In the genomic region with DNA sequence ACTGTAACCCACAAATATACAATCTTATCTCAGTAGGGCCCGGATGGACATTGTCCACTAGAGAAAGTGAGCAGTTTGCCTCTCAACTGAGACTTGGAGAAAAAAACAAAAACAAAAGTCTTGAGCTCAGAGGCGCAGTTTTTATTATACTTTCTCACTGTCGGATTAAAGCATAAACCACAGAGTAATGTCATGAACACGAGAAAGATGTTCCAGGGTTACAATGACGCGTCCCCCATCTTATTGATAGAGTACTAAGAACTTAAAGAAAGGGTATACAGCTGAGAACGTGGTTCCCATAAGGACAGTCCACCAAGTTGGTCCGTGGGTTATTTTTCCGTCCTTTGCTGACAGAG, we compare ENCODE assay signal across 9 mouse cellular contexts. TPM values are rescaled to one million over a fixed set of nuclear protein-coding genes. Genes with fewer than 3 reads are reported as not detected.
DNase-seq lines count a peak whose midpoint lies in the region; ATAC-seq and TF ChIP-seq lines count a peak whose summit lies in the region.
"Had no signal": no experiment of that assay in that cellular context is flagged by ENCODE, and none has a peak within 500 bp of the region (broad histone marks: within the 10 kb centered on the region; RNA-seq: fewer than 3 reads in every experiment).

No protein-coding gene starts in this region.

- TF ChIP-seq EP300 in MEL (IDR thresholded peaks at IDR 0.05; ENCODE audit: low read depth in 1 of 2, low read length in 2 of 2): peak in 1 of 2 experiments; percentile 42; a peak in 1 of 4 replicates

- H3K9me3 ChIP-seq in MEL (replicated peaks; ENCODE audit: insufficient read depth, low read length): no peaks in the 10 kb centered on the region
- H3K9me3 ChIP-seq in hindbrain, embryonic 12.5 days (replicated peaks): no peaks in the 10 kb centered on the region
- no peaks in the 10 kb centered on the region for H3K9me3 ChIP-seq in midbrain, embryonic 14.5 days (ENCODE audit: control insufficient read depth, low read length)

- H3K9ac ChIP-seq in MEL (ENCODE audit: control insufficient read depth, low read depth, low read length, poor library complexity, severe bottlenecking): peak overlapping the region; percentile 95
- H3K9ac ChIP-seq in hindbrain, embryonic 12.5 days: peak overlapping the region; percentile 97
- H3K9ac ChIP-seq in midbrain, embryonic 14.5 days (replicated peaks; ENCODE audit: low read length): peak overlapping the region; percentile 94

- H3K4me3 ChIP-seq in kidney, adult 2 months (ENCODE audit: insufficient read depth, low read depth, low read length): peak overlapping the region; percentile 98
- peak overlapping the region; percentile 87 to 93 for H3K4me3 ChIP-seq in MEL (ENCODE audit: control insufficient read depth in 1 of 2, insufficient read depth in 1 of 2, low read depth in 2 of 2, low read length in 2 of 2)
- H3K4me3 ChIP-seq in hindbrain, embryonic 12.5 days: peak overlapping the region; percentile 95
- H3K4me3 ChIP-seq in midbrain, embryonic 14.5 days (replicated peaks; ENCODE audit: low read depth, low read length): peak overlapping the region; percentile 97

- TF ChIP-seq POLR2A in kidney, adult 2 months (IDR thresholded peaks at IDR 0.05; ENCODE audit: low read depth, low read length): no peak
- TF ChIP-seq POLR2A in MEL (IDR thresholded peaks at IDR 0.05; ENCODE audit: control insufficient read depth in 1 of 2, insufficient read depth in 1 of 2, low read depth in 1 of 2, low read length in 2 of 2, poor library complexity in 1 of 2): no peak

- H3K27ac ChIP-seq in kidney, adult 2 months (ENCODE audit: insufficient read depth, low read depth, low read length): no peak overlapping the region
- H3K27ac ChIP-seq in MEL (ENCODE audit: control insufficient read depth, low read depth, low read length): peak overlapping the region; percentile 97
- H3K27ac ChIP-seq in hindbrain, embryonic 12.5 days: peak overlapping the region; percentile 100
- peak overlapping the region; percentile 99 for H3K27ac ChIP-seq in midbrain, embryonic 14.5 days (replicated peaks; ENCODE audit: low read depth, low read length)

- peak overlapping the region; percentile 61 for H3K4me2 ChIP-seq in hindbrain, embryonic 12.5 days (replicated peaks)
- peak overlapping the region; percentile 82 for H3K4me2 ChIP-seq in midbrain, embryonic 14.5 days (ENCODE audit: low read length)

- no peak for DNase-seq in kidney, adult 2 months
- no peak for DNase-seq in kidney, postnatal 14 days
- DNase-seq in MEL (ENCODE audit: low read depth, low spot score): peak; percentile 61
- DNase-seq in midbrain, embryonic 14.5 days: no peak
- DNase-seq in urinary bladder, adult 2 months (ENCODE audit: low spot score): no peak
- DNase-seq in frontal cortex, postnatal 10 days (ENCODE audit: low spot score in 2 of 2): no peak
- DNase-seq in cerebellum, adult 18-20 months: no peak

- H3K79me2 ChIP-seq in MEL (ENCODE audit: control insufficient read depth, insufficient read depth, low read length, poor library complexity): peaks cover 58% of the 10 kb centered on the region

- H3K27me3 ChIP-seq in kidney, adult 2 months (replicated peaks; ENCODE audit: control insufficient read depth, insufficient read depth, low read length): no peaks in the 10 kb centered on the region
- H3K27me3 ChIP-seq in MEL (ENCODE audit: control insufficient read depth in 1 of 2, insufficient read depth in 2 of 2, low read length in 2 of 2): no peaks in the 10 kb centered on the region
- H3K27me3 ChIP-seq in hindbrain, embryonic 12.5 days: no peaks in the 10 kb centered on the region
- H3K27me3 ChIP-seq in midbrain, embryonic 14.5 days (ENCODE audit: control insufficient read depth, insufficient read depth, low read length): no peaks in the 10 kb centered on the region

- no peak for ATAC-seq in hindbrain, embryonic 12.5 days (ENCODE audit: low FRiP score)
- no peak for ATAC-seq in midbrain, embryonic 14.5 days (ENCODE audit: low FRiP score, low TSS enrichment)

- no peak for TF ChIP-seq CTCF in kidney, adult 2 months (conservative IDR thresholded peaks at IDR 0.05; ENCODE audit: insufficient read depth, insufficient read length, low read depth, low read length)
- no peak for TF ChIP-seq CTCF in MEL (IDR thresholded peaks at IDR 0.05 in 2 of 3, conservative IDR thresholded peaks at IDR 0.05 in 1 of 3; ENCODE audit: control insufficient read depth in 1 of 3, insufficient read depth in 1 of 3, low read depth in 2 of 3, low read length in 3 of 3, poor library complexity in 1 of 3, severe bottlenecking in 1 of 3)

- no peaks in the 10 kb centered on the region for H3K4me1 ChIP-seq in kidney, adult 2 months (ENCODE audit: control insufficient read depth, insufficient read depth, low read length)
- H3K4me1 ChIP-seq in MEL (ENCODE audit: control insufficient read depth in 1 of 2, insufficient read depth in 2 of 2, low read length in 2 of 2): peaks cover 15 to 19% of the 10 kb centered on the region in 2 experiments
- peaks cover 19% of the 10 kb centered on the region for H3K4me1 ChIP-seq in hindbrain, embryonic 12.5 days
- H3K4me1 ChIP-seq in midbrain, embryonic 14.5 days (ENCODE audit: control insufficient read depth, insufficient read depth, low read length): peaks cover 12% of the 10 kb centered on the region; the same call in 1 of the 2 replicates

- H3K36me3 ChIP-seq in kidney, adult 2 months (ENCODE audit: control insufficient read depth, insufficient read depth, low read length): no peaks in the 10 kb centered on the region
- H3K36me3 ChIP-seq in MEL (ENCODE audit: control insufficient read depth in 1 of 2, insufficient read depth in 2 of 2, low read length in 2 of 2): peaks cover 0 to 29% of the 10 kb centered on the region in 2 experiments; a peak in 2 of 4 replicates
- H3K36me3 ChIP-seq in hindbrain, embryonic 12.5 days: no peaks in the 10 kb centered on the region
- H3K36me3 ChIP-seq in midbrain, embryonic 14.5 days (ENCODE audit: control insufficient read depth, insufficient read depth, low read length): no peaks in the 10 kb centered on the region

- TF ChIP-seq RAD21 in MEL (IDR thresholded peaks at IDR 0.05; ENCODE audit: low read depth, low read length): no peak

- WGBS in kidney, adult 2 months: 11% methylated on average over 9 of the region's 9 CpGs
- WGBS in hindbrain, embryonic 12.5 days: 2% methylated on average over 9 of the region's 9 CpGs
- 1% methylated on average over 9 of the region's 9 CpGs for WGBS in midbrain, embryonic 14.5 days

TF ChIP-seq in MEL, 35 proteins besides CTCF, POLR2A, EP300 and RAD21:
- TF ChIP-seq SIN3A (IDR thresholded peaks at IDR 0.05; ENCODE audit: low read length): peak; percentile 64; the same call in 1 of the 2 replicates
- TF ChIP-seq MXI1 (IDR thresholded peaks at IDR 0.05; ENCODE audit: low read depth, low read length): peak; percentile 74
- TF ChIP-seq CHD1 (IDR thresholded peaks at IDR 0.05; ENCODE audit: low read depth, low read length): peak; percentile 83; the same call in 1 of the 2 replicates
- no peak for TF ChIP-seq UBTF (IDR thresholded peaks at IDR 0.05; ENCODE audit: borderline replicate concordance, insufficient read depth, low read depth, low read length)
TF ChIP-seq in MEL: peak in this region for 3.

RNA-seq across cellular contexts. Expression of a gene that starts 1.1 kb away (rescaled TPM):
- polyA plus RNA-seq in kidney, adult 2 months (2012; rRNA removed): 23.5 and 28.1 TPM in 2 replicates
- 46.5 and 50.2 TPM in 2 replicates for total RNA-seq in MEL (2012; rRNA removed)
- 10 to 100 TPM; 38.0 to 53.3 TPM for polyA plus RNA-seq in MEL (2012; ENCODE audit: insufficient read depth in 1 of 2, insufficient read length in 2 of 2, low read depth in 1 of 2, low replicate concordance in 2 of 2, missing spikeins in 1 of 2)
- 41.4 and 46.7 TPM in 2 replicates for polyA plus RNA-seq in hindbrain, embryonic 12.5 days (2016; fragmentation: Nextera tagmentation; extraction: Ambion mirVana)
- 28.6 and 37.3 TPM in 2 replicates for polyA plus RNA-seq in midbrain, embryonic 14.5 days (2014; fragmentation: Nextera tagmentation; extraction: Ambion mirVana)
- 52.0 and 53.9 TPM in 2 replicates for polyA plus RNA-seq in urinary bladder, adult 2 months (2012; rRNA removed)

RNA-seq across cellular contexts. Expression of a gene that starts 57.2 kb away (rescaled TPM):
- polyA plus RNA-seq in kidney, adult 2 months (2012; rRNA removed): 0.80 TPM in 1 of 2 replicates, not detected in the other
- total RNA-seq in MEL (2012; rRNA removed): 0.65 and 2.0 TPM in 2 replicates
- 1 to 10 TPM in 1 of 2 experiments, not detected in 1; 5.2 TPM for polyA plus RNA-seq in MEL (2012; ENCODE audit: insufficient read depth in 1 of 2, insufficient read length in 2 of 2, low read depth in 1 of 2, low replicate concordance in 2 of 2, missing spikeins in 1 of 2)
- 5.0 and 5.3 TPM in 2 replicates for polyA plus RNA-seq in hindbrain, embryonic 12.5 days (2016; fragmentation: Nextera tagmentation; extraction: Ambion mirVana)
- polyA plus RNA-seq in midbrain, embryonic 14.5 days (2014; fragmentation: Nextera tagmentation; extraction: Ambion mirVana): 2.6 and 4.6 TPM in 2 replicates
- 2.9 and 3.6 TPM in 2 replicates for polyA plus RNA-seq in urinary bladder, adult 2 months (2012; rRNA removed)
- total RNA-seq: neutrophil, adult 5-6 weeks had no signal
